Mouse (Mus musculus) hindbrain, embryonic 15.5 days (tissue): ENCODE measurements at regions not wholly inside any gene's neighbourhood (a gene's known extent, or its start where the extent isn't known, plus 50 kb on each side); places are given as distances from the start of the nearest gene placed in this dataset.

Experiments used
- ATAC-seq: fragments of 200-750 bp; cut with Nextera tagmentation; 2 replicates; pipeline ENCODE4 v1.8.0; 2017; ENCODE audit warnings: low read depth, moderate number of reproducible peaks, moderate TSS enrichment; ENCODE audit not compliant: low FRiP score
- H3K27ac ChIP-seq: fragments of 300-500 bp; sonication (generic); replicated peaks from 2 replicates; pipeline ENCODE4 v1.5.1; 2015; ENCODE audit warnings: mild to moderate bottlenecking, inconsistent platforms
- H3K27me3 ChIP-seq: fragments of 300-500 bp; sonication (generic); 2 replicates; pipeline ENCODE4 v1.6.1; 2015; ENCODE audit warnings: control low read depth, inconsistent platforms
- H3K36me3 ChIP-seq: fragments of 300-500 bp; sonication (generic); 2 replicates; pipeline ENCODE4 v1.6.1; 2015; ENCODE audit warnings: control low read depth, inconsistent platforms
- H3K4me1 ChIP-seq: fragments of 300-500 bp; sonication (generic); replicated peaks from 2 replicates; pipeline ENCODE4 v1.6.1; 2015; ENCODE audit warnings: control low read depth, inconsistent platforms
- H3K4me2 ChIP-seq: fragments of 300-500 bp; sonication (generic); 2 replicates; pipeline ENCODE4 v1.6.1; 2015; ENCODE audit warnings: moderate library complexity, mild to moderate bottlenecking, inconsistent platforms
- H3K4me3 ChIP-seq: fragments of 300-500 bp; sonication (generic); 2 replicates; pipeline ENCODE4 v1.5.1; 2015; ENCODE audit warnings: mild to moderate bottlenecking, inconsistent platforms
- H3K9ac ChIP-seq: fragments of 300-500 bp; sonication (generic); 2 replicates; pipeline ENCODE4 v1.6.1; 2015; ENCODE audit warnings: inconsistent platforms
- H3K9me3 ChIP-seq: fragments of 300-500 bp; sonication (generic); 2 replicates; pipeline ENCODE4 v1.6.1; 2016; ENCODE audit warnings: control low read depth, inconsistent platforms
- WGBS: fragments of 180-500 bp; shearing (Covaris S2); methylation state at CpG from one replicate; pipeline ENCODE4 v1.1.7; 2015; 5-methylcytosine and 5-hydroxymethylcytosine counted together

- Histone ChIP-seq H3K36me3 (no peaks in the 10 kb centered on the region), H3K4me3 (no peak overlapping the region), H3K9me3 (no peaks in the 10 kb centered on the region), H3K4me1 (peaks cover 8% of the 10 kb centered on the region; the same call in 1 of the 2 replicates), H3K9ac (no peak overlapping the region), H3K27ac (no peak overlapping the region), H3K27me3 (no peaks in the 10 kb centered on the region), H3K4me2 (no peak overlapping the region)
- ATAC-seq: no peak
- 81% methylated on average over 7 of the region's 7 CpGs for WGBS
Measured at GRCm38 (mm10) chr14:24901726-24902125, 414.8 kb downstream of the Rps24 start.

DNA sequence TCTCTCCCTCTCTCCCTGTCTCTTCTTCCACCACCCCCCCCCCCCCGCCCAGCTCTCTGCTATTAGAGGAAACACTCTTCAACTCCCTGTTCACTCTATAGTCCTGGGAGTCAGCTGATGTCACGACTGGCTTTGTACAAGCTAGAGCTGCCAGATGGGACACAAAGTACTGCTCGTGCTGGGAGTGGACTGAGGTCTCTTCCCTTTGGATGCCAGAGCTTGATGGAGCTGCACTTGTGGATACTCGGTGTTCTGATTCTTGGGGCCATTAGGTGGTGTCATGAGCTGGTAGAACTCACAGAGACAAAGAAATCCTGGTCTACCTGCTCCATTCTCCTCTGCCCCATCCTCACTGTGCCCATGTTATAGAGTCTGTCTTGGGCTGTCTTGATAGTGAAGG is 415.9 kb downstream of the Rps24 start:
- Histone ChIP-seq H3K9me3 (no peaks in the 10 kb centered on the region), H3K4me3 (no peak overlapping the region), H3K4me2 (no peak overlapping the region), H3K27me3 (no peaks in the 10 kb centered on the region), H3K9ac (no peak overlapping the region), H3K27ac (no peak overlapping the region), H3K36me3 (no peaks in the 10 kb centered on the region), H3K4me1 (peaks cover 8% of the 10 kb centered on the region; the same call in 1 of the 2 replicates)
- no peak for ATAC-seq
- 25% methylated on average over 3 of the region's 4 CpGs for WGBS

GRCm38 (mm10) chr14:24904712-24905111 is 417.8 kb downstream of the Rps24 start:
- Histone ChIP-seq H3K9me3 (no peaks in the 10 kb centered on the region), H3K36me3 (no peaks in the 10 kb centered on the region), H3K4me1 (peaks cover 14% of the 10 kb centered on the region), H3K4me2 (no peak overlapping the region), H3K4me3 (no peak overlapping the region), H3K27me3 (no peaks in the 10 kb centered on the region), H3K9ac (no peak overlapping the region), H3K27ac (no peak overlapping the region)
- 79% methylated on average over 6 of the region's 6 CpGs for WGBS
- ATAC-seq: no peak

- 86% methylated on average over 7 of the region's 7 CpGs for WGBS
- H3K9me3 ChIP-seq: no peaks in the 10 kb centered on the region
- H3K27ac ChIP-seq: no peak overlapping the region
- no peak overlapping the region for H3K4me2 ChIP-seq
- H3K4me1 ChIP-seq: peaks cover 6% of the 10 kb centered on the region
- H3K4me3 ChIP-seq: no peak overlapping the region
- no peaks in the 10 kb centered on the region for H3K27me3 ChIP-seq
- H3K36me3 ChIP-seq: no peaks in the 10 kb centered on the region
- no peak for ATAC-seq
- no peak overlapping the region for H3K9ac ChIP-seq
Measured at GRCm38 (mm10) chr14:24906916-24907315, 420.0 kb downstream of the Rps24 start.

DNA sequence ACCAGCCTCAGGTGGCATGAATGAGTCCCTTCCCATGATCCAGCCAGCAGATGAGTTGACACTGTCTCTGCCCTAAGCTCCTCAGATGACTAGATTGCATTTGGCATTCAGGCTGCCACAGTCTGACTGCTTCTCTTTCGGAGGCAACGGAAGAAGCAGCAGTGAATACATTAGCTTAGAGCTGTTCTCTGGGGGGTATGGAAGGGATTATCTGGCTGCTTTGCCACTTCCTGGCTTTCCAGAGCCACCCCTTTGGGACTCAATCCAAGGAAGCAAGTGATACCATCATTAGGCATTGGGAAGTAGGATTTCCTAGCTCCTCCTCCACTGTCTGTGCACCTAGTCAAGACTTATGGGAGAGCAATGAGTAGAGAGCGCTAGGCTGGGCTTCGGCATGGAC is 421.5 kb downstream of the Rps24 start:
- Histone ChIP-seq H3K36me3 (no peaks in the 10 kb centered on the region), H3K4me1 (peaks cover 6% of the 10 kb centered on the region), H3K9me3 (no peaks in the 10 kb centered on the region), H3K4me3 (no peak overlapping the region), H3K9ac (no peak overlapping the region), H3K4me2 (no peak overlapping the region), H3K27me3 (no peaks in the 10 kb centered on the region), H3K27ac (no peak overlapping the region)
- ATAC-seq: no peak
- 62% methylated on average over 4 of the region's 4 CpGs for WGBS

- Histone ChIP-seq H3K4me1 (peaks cover 6% of the 10 kb centered on the region), H3K4me2 (no peak overlapping the region), H3K36me3 (no peaks in the 10 kb centered on the region), H3K9me3 (no peaks in the 10 kb centered on the region), H3K27me3 (no peaks in the 10 kb centered on the region), H3K9ac (no peak overlapping the region), H3K27ac (no peak overlapping the region), H3K4me3 (no peak overlapping the region)
- no peak for ATAC-seq
- WGBS: 67% methylated on average over 6 of the region's 6 CpGs
Measured at GRCm38 (mm10) chr14:24911621-24912020, 424.7 kb downstream of the Rps24 start.

GRCm38 (mm10) chr14:24919056-24919455 is 432.1 kb downstream of the Rps24 start:
- no peak for ATAC-seq
- Histone ChIP-seq H3K27ac (no peak overlapping the region), H3K36me3 (no peaks in the 10 kb centered on the region), H3K4me3 (no peak overlapping the region), H3K9ac (no peak overlapping the region), H3K4me2 (no peak overlapping the region), H3K27me3 (no peaks in the 10 kb centered on the region), H3K4me1 (no peaks in the 10 kb centered on the region), H3K9me3 (no peaks in the 10 kb centered on the region)
- 90% methylated on average over 3 of the region's 3 CpGs for whole genome bisulfite sequencing

- Histone ChIP-seq H3K4me2 (no peak overlapping the region), H3K9ac (no peak overlapping the region), H3K36me3 (no peaks in the 10 kb centered on the region), H3K27ac (no peak overlapping the region), H3K27me3 (no peaks in the 10 kb centered on the region), H3K4me1 (peaks cover 8% of the 10 kb centered on the region; the same call in 1 of the 2 replicates), H3K9me3 (no peaks in the 10 kb centered on the region), H3K4me3 (no peak overlapping the region)
- 61% methylated on average over 10 of the region's 10 CpGs for WGBS
- no peak for ATAC-seq
Measured at GRCm38 (mm10) chr14:24922006-24922405, 435.1 kb downstream of the Rps24 start.

GRCm38 (mm10) chr14:24924561-24924960 is 437.6 kb downstream of the Rps24 start:
- WGBS: 63% methylated on average over 3 of the region's 3 CpGs
- Histone ChIP-seq H3K4me2 (no peak overlapping the region), H3K27ac (no peak overlapping the region), H3K4me3 (no peak overlapping the region), H3K9ac (no peak overlapping the region), H3K36me3 (no peaks in the 10 kb centered on the region), H3K4me1 (peaks cover 8% of the 10 kb centered on the region; the same call in 1 of the 2 replicates), H3K27me3 (no peaks in the 10 kb centered on the region), H3K9me3 (no peaks in the 10 kb centered on the region)
- ATAC-seq: no peak

DNA sequence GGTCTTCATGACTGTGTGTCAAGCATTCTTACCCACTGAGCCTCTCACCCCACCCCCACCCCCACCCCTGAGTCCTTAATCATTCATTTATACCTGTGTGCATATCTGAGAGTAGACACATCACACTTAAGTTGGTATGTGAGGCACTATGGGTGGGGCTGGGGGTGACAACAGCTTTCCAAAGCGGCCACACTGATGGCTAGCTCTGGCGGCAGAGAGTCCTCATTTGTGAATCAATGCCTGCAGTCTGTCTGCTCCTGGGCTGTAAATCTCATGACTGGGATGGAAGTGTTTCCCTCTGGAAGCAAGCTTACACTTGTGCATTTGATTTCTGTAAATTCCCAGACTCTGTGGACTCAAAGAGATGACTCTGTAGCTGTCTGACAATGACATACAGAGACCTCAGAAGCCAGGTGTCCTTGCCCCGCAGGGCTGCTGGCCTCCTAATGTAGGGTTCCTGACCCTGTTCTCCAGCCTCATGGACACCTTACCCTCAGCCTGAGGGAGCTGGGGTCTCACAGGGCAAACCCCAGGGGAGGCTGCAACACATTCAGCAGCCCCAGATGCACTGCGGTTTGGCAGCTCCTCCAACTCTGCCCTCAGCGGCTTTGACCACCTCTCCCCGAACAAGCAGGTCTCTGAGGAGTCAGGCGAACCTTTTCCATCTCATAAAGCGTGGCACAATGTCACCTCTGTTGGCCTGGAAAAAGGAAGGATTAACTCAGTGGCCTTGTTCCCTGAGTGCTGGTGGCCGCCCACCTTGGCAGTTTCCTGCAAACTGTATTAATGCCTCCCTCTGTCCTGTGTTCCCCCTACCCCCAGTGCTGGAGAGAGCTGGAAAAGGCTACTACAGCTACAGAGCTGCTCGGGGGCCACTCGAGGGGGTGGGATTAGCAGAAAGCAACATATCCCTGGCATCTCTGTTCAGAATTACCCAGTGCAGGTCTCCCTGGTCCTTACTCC is 439.4 kb downstream of the Rps24 start:
- Histone ChIP-seq H3K9me3 (no peaks in the 10 kb centered on the region), H3K4me2 (no peak overlapping the region), H3K4me3 (no peak overlapping the region), H3K4me1 (peaks cover 8% of the 10 kb centered on the region; the same call in 1 of the 2 replicates), H3K9ac (no peak overlapping the region), H3K36me3 (no peaks in the 10 kb centered on the region), H3K27ac (no peak overlapping the region), H3K27me3 (no peaks in the 10 kb centered on the region)
- no peak for ATAC-seq
- WGBS: 52% methylated on average over 11 of the region's 11 CpGs

DNA sequence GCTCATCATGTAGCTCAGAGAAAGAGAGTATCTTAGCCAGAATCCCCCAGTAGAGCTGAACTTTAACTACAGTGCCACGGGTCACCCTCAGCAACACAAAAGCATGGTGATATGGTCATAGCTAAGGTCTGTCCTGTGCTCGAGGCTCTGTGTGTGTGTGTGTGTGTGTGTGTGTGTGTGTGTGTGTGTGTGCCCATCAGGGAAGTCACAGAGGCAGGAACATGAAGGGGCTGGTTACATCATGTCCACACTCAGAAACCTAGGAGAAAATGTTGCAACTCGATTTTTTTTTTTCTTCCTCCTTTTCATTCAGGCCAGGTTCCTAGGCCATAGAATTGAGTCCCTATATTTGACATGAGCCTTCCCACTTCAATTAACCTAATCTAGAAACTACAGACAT is 441.8 kb downstream of the Rps24 start:
- ATAC-seq: no peak
- H3K9ac ChIP-seq: no peak overlapping the region
- peaks cover 8% of the 10 kb centered on the region; the same call in 1 of the 2 replicates for H3K4me1 ChIP-seq
- no peak overlapping the region for H3K4me3 ChIP-seq
- no peaks in the 10 kb centered on the region for H3K9me3 ChIP-seq
- no peak overlapping the region for H3K27ac ChIP-seq
- H3K4me2 ChIP-seq: no peak overlapping the region
- no peaks in the 10 kb centered on the region for H3K36me3 ChIP-seq
- H3K27me3 ChIP-seq: no peaks in the 10 kb centered on the region
- 81% methylated on average over 3 of the region's 3 CpGs for WGBS

DNA sequence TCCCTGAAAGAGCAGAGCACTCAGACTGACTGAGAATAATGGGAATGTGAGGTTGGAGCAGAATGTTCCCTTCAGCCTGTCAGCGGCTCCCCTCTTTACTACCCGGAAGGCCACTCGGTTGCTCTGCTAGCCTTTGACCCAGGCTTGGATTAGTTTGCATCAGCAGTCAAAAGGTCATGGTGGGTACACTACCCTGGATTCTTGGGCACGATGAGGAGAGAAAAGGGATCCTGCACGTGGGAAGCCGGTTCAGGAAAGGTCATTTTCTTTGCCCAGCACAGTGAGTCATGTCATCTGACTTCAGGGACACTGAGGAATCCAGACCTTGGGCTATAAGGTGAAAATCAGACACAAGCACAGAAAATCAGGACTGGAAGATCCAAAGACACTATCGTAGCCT is 443.3 kb downstream of the Rps24 start:
- 39% methylated on average over 7 of the region's 7 CpGs for WGBS

More for the DNA sequence above, 443.3 kb downstream of the Rps24 start:
- no peak overlapping the region for H3K4me2 ChIP-seq
- peaks cover 8% of the 10 kb centered on the region; the same call in 1 of the 2 replicates for H3K4me1 ChIP-seq
- no peak overlapping the region for H3K27ac ChIP-seq
- H3K9ac ChIP-seq: no peak overlapping the region
- H3K9me3 ChIP-seq: no peaks in the 10 kb centered on the region
- no peak overlapping the region for H3K4me3 ChIP-seq
- H3K36me3 ChIP-seq: no peaks in the 10 kb centered on the region
- no peak for ATAC-seq
- no peaks in the 10 kb centered on the region for H3K27me3 ChIP-seq
